In the genomic region with DNA sequence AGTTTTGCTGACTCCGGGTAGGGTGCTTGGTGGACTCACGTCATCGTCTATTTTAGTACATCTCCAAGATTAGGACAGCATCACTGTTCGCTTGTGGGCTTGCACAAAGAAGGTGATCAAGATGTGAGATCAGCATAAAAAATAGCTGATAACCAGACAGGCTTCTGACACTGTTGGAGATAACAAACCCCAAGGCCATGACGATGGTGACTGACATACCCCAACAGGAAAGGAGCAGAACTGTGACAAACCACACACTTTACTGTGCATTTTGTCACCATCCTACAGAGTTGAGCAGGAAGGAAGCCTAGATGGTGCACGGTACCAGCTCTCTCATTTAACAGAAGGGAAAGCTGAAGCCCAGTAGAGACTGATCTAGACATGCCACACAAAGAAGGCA, we compare ENCODE assay signal across 13 mouse cellular contexts. TPM values are rescaled to one million over a fixed set of nuclear protein-coding genes. Genes with fewer than 3 reads are reported as not detected.
"Had no signal": no experiment of that assay in that cellular context is flagged by ENCODE, and none has a peak within 500 bp of the region (broad histone marks: within the 10 kb centered on the region; RNA-seq: fewer than 3 reads in every experiment).

No protein-coding gene starts in this region.

- H3K4me1 ChIP-seq: limb, embryonic 15.5 days; midbrain, embryonic 13.5 days; neural tube, embryonic 12.5 days had no signal

- H3K27ac ChIP-seq: limb, embryonic 15.5 days; liver, embryonic 14.5 days; midbrain, embryonic 13.5 days; neural tube, embryonic 12.5 days had no signal

- H3K4me2 ChIP-seq: limb, embryonic 15.5 days; midbrain, embryonic 13.5 days; neural tube, embryonic 12.5 days had no signal

- H3K9me3 ChIP-seq: limb, embryonic 15.5 days; midbrain, embryonic 13.5 days; neural tube, embryonic 12.5 days had no signal

- H3K36me3 ChIP-seq: limb, embryonic 15.5 days; midbrain, embryonic 13.5 days; neural tube, embryonic 12.5 days had no signal

- H3K9ac ChIP-seq: limb, embryonic 15.5 days; liver, embryonic 14.5 days; midbrain, embryonic 13.5 days; neural tube, embryonic 12.5 days had no signal

- H3K27me3 ChIP-seq: limb, embryonic 15.5 days; midbrain, embryonic 13.5 days; neural tube, embryonic 12.5 days had no signal

- DNase-seq: kidney, adult 8-10 months; kidney, postnatal 25 days; layer of hippocampus, adult 9-11 months; layer of hippocampus, postnatal 36 days; thymus, adult 18-20 months; thymus, postnatal 25 days had no signal

- H3K4me3 ChIP-seq: limb, embryonic 15.5 days; midbrain, embryonic 13.5 days; myocyte; neural tube, embryonic 12.5 days had no signal

- ATAC-seq: intestine, postnatal 0 days; midbrain, embryonic 13.5 days had no signal

RNA-seq across cellular contexts. Expression of gene Calca, which starts 19.4 kb away (rescaled TPM):
- total RNA-seq: neutrophil, adult 5-6 weeks had no signal

RNA-seq across cellular contexts. Expression of gene Cyp2r1, which starts 54.0 kb away (rescaled TPM):
- polyA plus RNA-seq: myocyte had no signal
